Mouse (Mus musculus) C2C12 (cell line): ENCODE data around the gene BC017158.
A peak's percentile ranks its signal among the peaks of the same experiment; 100 is the strongest.

Source experiments
- CEBPB ChIP-seq: IDR thresholded peaks from one replicate; pipeline ENCODE4 v1.6.1; 2011; ENCODE audit warnings: low read depth, mild to moderate bottlenecking, control low read depth, moderate library complexity
- CTCF ChIP-seq: IDR thresholded peaks from one replicate; pipeline ENCODE4 v1.5.1; 2011; ENCODE audit not compliant: control insufficient read depth, insufficient read depth, insufficient read length
- FOSL1 ChIP-seq: IDR thresholded peaks from one replicate; pipeline ENCODE4 v1.8.0; 2011; ENCODE audit warnings: mild to moderate bottlenecking, low read length; ENCODE audit not compliant: poor library complexity, insufficient read depth, severe bottlenecking
- MAX ChIP-seq: IDR thresholded peaks from one replicate; pipeline ENCODE4 v1.6.1; 2011; ENCODE audit warnings: mild to moderate bottlenecking, control low read depth
- MYOD1 ChIP-seq: IDR thresholded peaks from one replicate; pipeline ENCODE4 v1.6.1; 2011; ENCODE audit warnings: low read depth; ENCODE audit not compliant: control insufficient read depth, insufficient read length
- MYOG ChIP-seq: IDR thresholded peaks from one replicate; pipeline ENCODE4 v1.6.1; 2011; ENCODE audit not compliant: control insufficient read depth, insufficient read length; ENCODE audit errors: extremely low read depth
- USF1 ChIP-seq: IDR thresholded peaks from one replicate; pipeline ENCODE4 v1.6.1; 2011; ENCODE audit warnings: low read depth, mild to moderate bottlenecking, control low read depth, moderate library complexity

DNA sequence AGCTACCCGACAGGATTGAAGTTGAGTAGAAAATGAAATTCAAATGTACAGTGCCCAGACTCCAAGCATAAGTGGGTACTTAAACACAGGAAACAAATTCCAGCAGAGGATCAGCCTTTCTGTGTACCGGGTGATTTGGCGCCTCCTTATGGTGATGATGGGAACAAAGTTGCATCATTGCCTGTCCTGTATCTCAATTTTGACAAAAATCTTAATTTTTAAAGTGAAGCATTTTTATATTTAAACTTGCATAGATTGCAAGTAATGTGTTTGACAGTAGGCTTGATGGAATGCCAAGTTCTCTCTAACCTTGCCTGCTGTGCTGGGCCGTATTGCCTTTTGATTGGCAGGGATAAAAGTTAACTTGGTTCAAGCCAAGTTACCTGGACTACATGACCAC is 59.0 kb downstream of the BC017158 start:
- TF ChIP-seq CTCF (no peak), CEBPB (peak; percentile 76), USF1 (no peak), MAX (no peak), MYOD1 (no peak), MYOG (no peak), FOSL1 (no peak)
